Mouse (Mus musculus) heart, postnatal 0 days (tissue): Measurements from ENCODE around the gene Sec11a.
A peak's percentile ranks its signal among the peaks of the same experiment; 100 is the strongest.

Experiments
- CTCF ChIP-seq: IDR thresholded peaks from 2 replicates; pipeline ENCODE4 v1.5.1; 2016; ENCODE audit warnings: antibody characterized with exemption, control low read depth, low read depth
- EP300 ChIP-seq: IDR thresholded peaks from 2 replicates; pipeline ENCODE4 v1.6.1; 2016; ENCODE audit warnings: antibody characterized with exemption, low read depth

DNA sequence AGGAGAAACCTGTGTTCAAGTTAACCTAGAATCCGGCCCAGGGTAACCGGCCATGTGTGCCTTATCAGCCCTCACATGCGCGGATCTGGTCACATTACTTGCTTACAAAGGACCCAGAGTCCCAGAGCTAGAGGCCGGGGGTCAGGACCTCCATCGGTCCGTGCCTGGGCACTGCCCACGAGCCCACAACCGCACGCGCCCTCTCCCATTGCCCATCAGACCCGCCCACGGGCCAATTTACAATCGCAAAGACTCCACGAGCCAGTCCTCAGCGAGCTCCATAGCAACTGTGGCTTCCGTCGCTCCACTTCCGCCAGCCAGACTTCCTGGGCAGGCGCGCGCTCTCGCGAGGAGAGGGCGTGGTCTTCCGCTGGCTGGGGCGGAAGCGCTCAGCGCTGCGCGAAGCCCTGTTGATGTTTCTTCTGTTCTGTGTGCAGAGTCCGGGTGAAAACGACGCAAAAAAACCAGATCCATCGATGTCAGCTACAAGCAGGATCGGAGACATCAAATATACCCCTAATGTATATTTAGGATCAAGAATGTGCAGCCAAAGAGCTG is 46.6 kb downstream of the Sec11a start, which contains the start of gene Wdr73:
- TF ChIP-seq CTCF (no peak), EP300 (peak; percentile 78)
